In the genomic region with DNA sequence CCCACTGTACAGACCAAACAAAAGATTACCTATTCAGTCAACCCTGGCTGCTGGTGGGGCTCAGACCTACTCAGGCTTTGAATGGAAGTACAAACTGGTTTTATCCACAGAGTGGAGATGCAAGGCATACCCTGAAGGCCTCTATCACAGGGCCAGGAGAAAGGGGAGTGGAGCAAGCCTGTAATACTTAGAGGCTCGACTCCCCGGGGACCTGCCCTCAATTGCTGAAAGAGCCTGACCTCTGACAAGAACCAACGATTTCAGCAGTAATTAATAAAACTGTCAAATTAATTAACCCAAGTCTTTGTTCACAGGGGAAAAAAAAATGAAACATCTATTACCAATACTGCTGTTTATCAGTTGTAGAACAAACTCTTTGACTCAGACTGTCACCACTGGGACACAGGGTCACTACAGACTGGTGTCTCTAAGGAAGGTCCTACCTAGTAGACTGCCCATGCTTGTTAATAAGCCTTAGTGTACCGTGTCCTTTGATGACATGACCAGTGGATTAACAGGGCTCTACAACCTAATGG, we compare ENCODE assay signal across 12 mouse cellular contexts. TPM values are rescaled to one million over a fixed set of nuclear protein-coding genes. Genes with fewer than 3 reads are reported as not detected.
DNase-seq lines count a peak whose midpoint lies in the region; ATAC-seq and TF ChIP-seq lines count a peak whose summit lies in the region.
"Had no signal": no experiment of that assay in that cellular context is flagged by ENCODE, and none has a peak within 500 bp of the region (broad histone marks: within the 10 kb centered on the region; RNA-seq: fewer than 3 reads in every experiment).

No protein-coding gene starts in this region.

- H3K27me3 ChIP-seq in forebrain, embryonic 12.5 days, result no peaks in the 10 kb centered on the region
- no peaks in the 10 kb centered on the region for H3K27me3 ChIP-seq in forebrain, embryonic 16.5 days (replicated peaks; ENCODE audit: control insufficient read depth, insufficient read depth, low read length)
- H3K27me3 ChIP-seq in kidney, adult 2 months (replicated peaks; ENCODE audit: control insufficient read depth, insufficient read depth, low read length), result no peaks in the 10 kb centered on the region
- H3K27me3 ChIP-seq in embryonic facial prominence, embryonic 10.5 days (replicated peaks; ENCODE audit: low read depth, poor library complexity, severe bottlenecking), result no peaks in the 10 kb centered on the region
- H3K27me3 ChIP-seq: hindbrain, embryonic 15.5 days had no signal

- H3K27ac ChIP-seq in forebrain, embryonic 12.5 days, result no peak overlapping the region
- no peak overlapping the region for H3K27ac ChIP-seq in forebrain, embryonic 16.5 days (ENCODE audit: low read length)
- H3K27ac ChIP-seq in kidney, adult 2 months (ENCODE audit: insufficient read depth, low read depth, low read length), result no peak overlapping the region
- peak overlapping the region; percentile 63; the same call in 1 of the 2 replicates for H3K27ac ChIP-seq in embryonic facial prominence, embryonic 10.5 days (replicated peaks)
- H3K27ac ChIP-seq: hindbrain, embryonic 15.5 days had no signal

- H3K9ac ChIP-seq in forebrain, embryonic 12.5 days, result no peak overlapping the region
- no peak overlapping the region for H3K9ac ChIP-seq in forebrain, embryonic 16.5 days (replicated peaks; ENCODE audit: low read depth, low read length)
- H3K9ac ChIP-seq: hindbrain, embryonic 15.5 days had no signal

- ATAC-seq in forebrain, embryonic 12.5 days (ENCODE audit: low FRiP score), result peak; percentile 21; the same call in 1 of the 2 replicates
- no peak for ATAC-seq in forebrain, embryonic 16.5 days

- TF ChIP-seq POLR2A in kidney, adult 2 months (IDR thresholded peaks at IDR 0.05; ENCODE audit: low read depth, low read length), result no peak

- 34% methylated on average over 4 of the region's 4 CpGs for WGBS in forebrain, embryonic 12.5 days
- WGBS in forebrain, embryonic 16.5 days, result 17% methylated on average over 4 of the region's 4 CpGs
- WGBS in kidney, adult 2 months, result 44% methylated on average over 4 of the region's 4 CpGs
- 29% methylated on average over 4 of the region's 4 CpGs for WGBS in embryonic facial prominence, embryonic 10.5 days

- peak; percentile 27 for DNase-seq in kidney, postnatal 10 days
- no peak for DNase-seq in kidney, adult 2 months
- DNase-seq in embryonic facial prominence, embryonic 10.5 days (ENCODE audit: low spot score), result peak; percentile 50
- DNase-seq in retina, embryonic 14.5 days (ENCODE audit: low spot score), result peak; percentile 72
- DNase-seq in testis, postnatal 14 days (ENCODE audit: low spot score), result no peak
- no peak for DNase-seq in testis, postnatal 10 days (ENCODE audit: low spot score)
- DNase-seq: B cell, adult 2 months; cerebellum, adult 2 months; lung, postnatal 36 days had no signal

- peaks cover 5% of the 10 kb centered on the region; the same call in 1 of the 2 replicates for H3K9me3 ChIP-seq in forebrain, embryonic 12.5 days
- no peaks in the 10 kb centered on the region; the same call in 1 of the 2 replicates for H3K9me3 ChIP-seq in forebrain, embryonic 16.5 days (ENCODE audit: control insufficient read depth, low read length)
- H3K9me3 ChIP-seq in embryonic facial prominence, embryonic 10.5 days, result no peaks in the 10 kb centered on the region
- H3K9me3 ChIP-seq: hindbrain, embryonic 15.5 days had no signal

- peaks cover 11% of the 10 kb centered on the region for H3K4me1 ChIP-seq in forebrain, embryonic 12.5 days
- H3K4me1 ChIP-seq in forebrain, embryonic 16.5 days (replicated peaks; ENCODE audit: control insufficient read depth, insufficient read depth, low read length), result peaks cover 4% of the 10 kb centered on the region
- no peaks in the 10 kb centered on the region for H3K4me1 ChIP-seq in kidney, adult 2 months (ENCODE audit: control insufficient read depth, insufficient read depth, low read length)
- H3K4me1 ChIP-seq in embryonic facial prominence, embryonic 10.5 days, result peaks cover 23% of the 10 kb centered on the region
- H3K4me1 ChIP-seq: hindbrain, embryonic 15.5 days had no signal

- H3K4me2 ChIP-seq in forebrain, embryonic 12.5 days, result no peak overlapping the region
- no peak overlapping the region for H3K4me2 ChIP-seq in forebrain, embryonic 16.5 days (ENCODE audit: low read length)
- H3K4me2 ChIP-seq: hindbrain, embryonic 15.5 days had no signal

- H3K36me3 ChIP-seq in forebrain, embryonic 12.5 days (replicated peaks), result no peaks in the 10 kb centered on the region
- H3K36me3 ChIP-seq in forebrain, embryonic 16.5 days (ENCODE audit: control insufficient read depth, insufficient read depth), result no peaks in the 10 kb centered on the region
- H3K36me3 ChIP-seq in kidney, adult 2 months (ENCODE audit: control insufficient read depth, insufficient read depth, low read length), result no peaks in the 10 kb centered on the region
- no peaks in the 10 kb centered on the region for H3K36me3 ChIP-seq in embryonic facial prominence, embryonic 10.5 days (replicated peaks)
- H3K36me3 ChIP-seq: hindbrain, embryonic 15.5 days had no signal

- TF ChIP-seq CTCF in kidney, adult 2 months (conservative IDR thresholded peaks at IDR 0.05; ENCODE audit: insufficient read depth, insufficient read length, low read depth, low read length), result no peak

- no peak overlapping the region for H3K4me3 ChIP-seq in forebrain, embryonic 12.5 days (replicated peaks)
- no peak overlapping the region for H3K4me3 ChIP-seq in forebrain, embryonic 16.5 days (replicated peaks; ENCODE audit: low read length)
- H3K4me3 ChIP-seq in kidney, adult 2 months (ENCODE audit: insufficient read depth, low read depth, low read length), result no peak overlapping the region
- H3K4me3 ChIP-seq in embryonic facial prominence, embryonic 10.5 days, result no peak overlapping the region
- H3K4me3 ChIP-seq: hindbrain, embryonic 15.5 days had no signal

RNA-seq across cellular contexts. Expression of a gene that starts 46.6 kb away (rescaled TPM):
- polyA plus RNA-seq in forebrain, embryonic 12.5 days (2016; fragmentation: Nextera tagmentation; extraction: Ambion mirVana), result 16.4 and 17.5 TPM in 2 replicates
- polyA plus RNA-seq in forebrain, embryonic 16.5 days (2015; fragmentation: Nextera tagmentation; extraction: Ambion mirVana), result 51.6 and 55.6 TPM in 2 replicates
- polyA plus RNA-seq in kidney, adult 2 months (2012; rRNA removed), result 3.3 and 6.1 TPM in 2 replicates
- 16.0 and 16.7 TPM in 2 replicates for polyA plus RNA-seq in embryonic facial prominence, embryonic 10.5 days (2016; fragmentation: Nextera tagmentation; extraction: Ambion mirVana)

Comparison
In these comparisons a context has a peak if more than half of its experiments do, and no peak if none do; other contexts are left out.
1. DNase-seq: peak in kidney, postnatal 10 days (single experiment), embryonic facial prominence, embryonic 10.5 days (single experiment) and retina, embryonic 14.5 days (single experiment); none in kidney, adult 2 months (single experiment), testis, postnatal 14 days (single experiment) and testis, postnatal 10 days (single experiment).